Mouse (Mus musculus) liver, adult 2 months (tissue): Measurements from ENCODE around the gene Tsga13.

Experiments used
- CTCF ChIP-seq: fragments of 200-500 bp; IDR thresholded peaks from 2 replicates; pipeline ENCODE4 v1.5.1; 2011; ENCODE audit warnings: low read depth, low read length, control low read depth
- POLR2A ChIP-seq: fragments of 200-500 bp; IDR thresholded peaks from 2 replicates; pipeline ENCODE4 v1.6.1; 2011; ENCODE audit warnings: low read length, control low read depth; ENCODE audit not compliant: insufficient read depth; ENCODE audit errors: extremely low read depth

DNA sequence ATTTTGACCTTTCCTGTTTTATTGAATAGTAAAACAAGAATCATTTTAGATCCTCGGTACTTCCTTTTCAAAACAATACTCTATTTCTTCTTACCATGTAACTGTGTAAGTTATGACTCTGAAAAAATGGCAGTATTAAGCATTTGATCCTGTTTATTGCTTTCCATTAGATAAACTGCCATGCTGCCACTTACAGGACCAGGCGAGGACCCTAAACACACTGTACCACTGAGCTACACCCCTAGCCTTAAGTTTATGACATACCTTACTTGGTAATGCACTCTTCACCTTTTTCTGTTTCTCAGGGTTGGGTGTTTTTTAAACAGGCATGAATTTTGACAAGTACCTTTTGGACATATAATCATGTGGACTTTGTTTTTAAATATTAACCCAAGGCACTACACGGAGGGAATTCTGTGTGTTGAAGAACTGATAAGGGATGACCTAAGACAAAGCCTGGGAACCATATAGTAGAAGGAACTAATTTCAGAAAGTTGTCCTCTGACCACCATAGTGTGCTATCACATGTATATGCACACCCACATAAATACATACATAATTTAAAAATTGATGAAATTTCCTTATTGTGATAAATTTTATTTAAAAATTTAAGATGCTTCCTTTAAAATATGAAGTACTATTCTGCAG is 50.2 kb downstream of the Tsga13 start:
- TF ChIP-seq CTCF: no peak
- no peak for TF ChIP-seq POLR2A
